Mouse (Mus musculus): ENCODE measurements around the gene Copb1.

- no peak for TF ChIP-seq CTCF (IDR thresholded peaks at IDR 0.05; ENCODE audit: control insufficient read depth, insufficient read depth, insufficient replicate concordance, low read depth, low read length)
- no peak for TF ChIP-seq POLR2A (IDR thresholded peaks at IDR 0.05; ENCODE audit: control insufficient read depth, low read depth, low read length)
Measured at GRCm38 (mm10) chr7:114183416-114183815, 71.1 kb downstream of the Copb1 start.

Measured in testis, adult 2 months (tissue).